Mouse (Mus musculus) hindbrain, embryonic 15.5 days (tissue): ENCODE results near the gene Mast4. TPM values are rescaled to one million over a fixed set of nuclear protein-coding genes. Genes with fewer than 3 reads are reported as not detected.

ENCODE experiments used
- ATAC-seq: fragments of 200-750 bp; cut with Nextera tagmentation; 2 replicates; pipeline ENCODE4 v1.8.0; 2017; ENCODE audit warnings: low read depth, moderate number of reproducible peaks, moderate TSS enrichment; ENCODE audit not compliant: low FRiP score
- H3K27ac ChIP-seq: fragments of 300-500 bp; sonication (generic); replicated peaks from 2 replicates; pipeline ENCODE4 v1.5.1; 2015; ENCODE audit warnings: mild to moderate bottlenecking, inconsistent platforms
- H3K27me3 ChIP-seq: fragments of 300-500 bp; sonication (generic); 2 replicates; pipeline ENCODE4 v1.6.1; 2015; ENCODE audit warnings: control low read depth, inconsistent platforms
- H3K36me3 ChIP-seq: fragments of 300-500 bp; sonication (generic); 2 replicates; pipeline ENCODE4 v1.6.1; 2015; ENCODE audit warnings: control low read depth, inconsistent platforms
- H3K4me1 ChIP-seq: fragments of 300-500 bp; sonication (generic); replicated peaks from 2 replicates; pipeline ENCODE4 v1.6.1; 2015; ENCODE audit warnings: control low read depth, inconsistent platforms
- H3K4me2 ChIP-seq: fragments of 300-500 bp; sonication (generic); 2 replicates; pipeline ENCODE4 v1.6.1; 2015; ENCODE audit warnings: moderate library complexity, mild to moderate bottlenecking, inconsistent platforms
- H3K4me3 ChIP-seq: fragments of 300-500 bp; sonication (generic); 2 replicates; pipeline ENCODE4 v1.5.1; 2015; ENCODE audit warnings: mild to moderate bottlenecking, inconsistent platforms
- H3K9ac ChIP-seq: fragments of 300-500 bp; sonication (generic); 2 replicates; pipeline ENCODE4 v1.6.1; 2015; ENCODE audit warnings: inconsistent platforms
- H3K9me3 ChIP-seq: fragments of 300-500 bp; sonication (generic); 2 replicates; pipeline ENCODE4 v1.6.1; 2016; ENCODE audit warnings: control low read depth, inconsistent platforms
- WGBS: fragments of 180-500 bp; shearing (Covaris S2); methylation state at CpG from one replicate; pipeline ENCODE4 v1.1.7; 2015; 5-methylcytosine and 5-hydroxymethylcytosine counted together
- polyA plus RNA-seq: library from polyadenylated mRNA; unstranded; fragments of >200 nt; fragmentation: Nextera tagmentation; extraction: Ambion mirVana; gene quantifications from 2 replicates; pipeline ENCODE4 v1.2.1, GENCODE M21; 2015

Mast4 gene
- polyA plus RNA-seq, 1 experiment from 2014 or later: 29.1 TPM

DNA sequence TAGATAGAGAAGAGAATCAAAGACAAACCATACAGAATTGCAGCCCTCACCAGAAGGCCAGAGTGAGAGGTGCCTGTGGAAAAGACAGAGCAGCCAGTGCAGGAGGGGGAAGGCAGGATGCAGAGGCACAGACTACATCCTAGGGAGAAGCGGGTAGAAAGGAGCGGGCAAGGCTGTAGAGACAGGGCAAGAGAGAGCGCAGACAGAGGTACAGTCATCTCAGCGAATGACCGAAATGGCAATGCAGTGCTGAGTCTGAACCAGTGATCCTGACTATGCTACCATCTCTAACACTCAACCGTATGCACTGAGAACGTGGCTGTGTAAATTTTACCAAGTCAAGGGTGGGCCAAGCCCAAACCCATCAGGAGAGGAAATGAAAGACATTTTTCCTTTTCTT lies 102.1 kb downstream of the Mast4 start:
- Histone ChIP-seq H3K4me1 (no peaks in the 10 kb centered on the region), H3K27me3 (no peaks in the 10 kb centered on the region), H3K9ac (no peak overlapping the region), H3K27ac (no peak overlapping the region), H3K36me3 (no peaks in the 10 kb centered on the region), H3K4me3 (no peak overlapping the region), H3K9me3 (no peaks in the 10 kb centered on the region), H3K4me2 (no peak overlapping the region)
- no peak for ATAC-seq
- 95% methylated on average over 7 of the region's 7 CpGs for WGBS

DNA sequence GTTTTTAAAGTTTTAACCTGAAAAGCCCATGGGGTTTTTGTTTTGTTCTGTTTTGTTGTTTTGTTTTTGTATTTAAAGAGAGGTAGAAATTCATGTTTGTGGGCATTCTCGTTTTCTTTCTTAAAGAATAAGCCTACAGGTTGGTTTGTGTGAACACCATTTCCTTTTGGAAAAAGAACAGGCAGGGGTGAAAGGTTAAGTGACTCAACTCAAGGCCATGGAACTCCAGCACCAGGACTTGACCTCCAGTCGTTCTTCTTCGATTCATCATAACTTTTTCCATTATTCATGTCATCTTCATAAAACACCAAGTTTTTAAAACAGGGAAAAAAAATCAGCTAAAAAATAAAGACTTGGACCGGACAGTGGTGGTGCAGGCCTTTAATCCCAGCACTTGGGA lies 105.2 kb downstream of the Mast4 start:
- 91% methylated on average over 4 of the region's 4 CpGs for WGBS
- no peak overlapping the region for H3K4me2 ChIP-seq

DNA sequence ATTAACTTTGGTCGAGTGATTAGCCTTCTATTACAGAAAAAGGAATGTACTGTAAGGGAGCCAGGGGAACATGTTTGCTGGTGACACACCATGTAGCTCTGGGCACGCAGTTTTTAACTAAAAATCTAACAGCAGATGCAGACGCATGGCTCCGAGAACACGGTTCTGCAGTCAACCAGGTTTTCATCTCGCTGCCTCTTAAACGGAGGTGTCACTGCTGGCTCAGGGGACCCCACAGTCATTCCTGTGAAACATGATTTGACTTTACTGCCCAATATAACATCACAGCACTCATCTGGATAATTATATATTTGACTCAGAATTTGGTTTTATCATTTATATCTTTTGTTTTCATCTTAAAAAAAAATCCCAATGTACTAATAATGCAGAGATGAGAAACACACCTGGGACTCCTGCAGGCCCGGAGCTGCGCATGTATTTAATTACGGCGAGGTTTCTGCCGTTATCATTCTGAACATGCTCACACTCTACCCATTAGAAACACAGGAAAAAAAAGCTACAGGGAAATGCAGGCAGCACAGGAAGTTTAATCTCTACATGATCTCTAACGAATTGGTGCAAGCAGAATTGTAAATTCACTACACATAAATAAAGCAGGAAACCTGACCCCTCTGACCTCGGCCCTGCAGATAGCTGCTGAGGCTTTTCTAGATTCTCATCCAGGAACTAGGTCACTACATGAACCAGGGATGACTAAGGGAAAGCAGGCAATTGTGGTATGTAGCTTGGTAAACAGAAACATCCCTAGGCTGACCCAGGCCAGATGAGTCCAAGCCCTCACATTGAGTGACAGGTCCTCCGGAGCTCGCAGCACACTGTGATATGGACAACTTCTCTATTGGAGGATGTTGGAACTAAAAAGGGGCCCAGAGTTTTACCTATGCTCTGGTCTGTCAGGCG lies 108.1 kb downstream of the Mast4 start:
- 41% methylated on average over 17 of the region's 17 CpGs for WGBS
- Histone ChIP-seq H3K4me3 (no peak overlapping the region), H3K36me3 (no peaks in the 10 kb centered on the region), H3K4me1 (peaks cover 18% of the 10 kb centered on the region), H3K27me3 (no peaks in the 10 kb centered on the region), H3K9me3 (no peaks in the 10 kb centered on the region), H3K27ac (peak overlapping the region; percentile 31), H3K9ac (no peak overlapping the region), H3K4me2 (peak overlapping the region; percentile 25)
- peak; percentile 59; the same call in 1 of the 2 replicates for ATAC-seq

More for the DNA sequence above, 105.2 kb downstream of the Mast4 start:
- Histone ChIP-seq H3K36me3 (no peaks in the 10 kb centered on the region), H3K9ac (no peak overlapping the region), H3K27ac (no peak overlapping the region), H3K9me3 (no peaks in the 10 kb centered on the region), H3K4me1 (peaks cover 18% of the 10 kb centered on the region), H3K27me3 (no peaks in the 10 kb centered on the region), H3K4me3 (no peak overlapping the region)
- ATAC-seq: no peak

DNA sequence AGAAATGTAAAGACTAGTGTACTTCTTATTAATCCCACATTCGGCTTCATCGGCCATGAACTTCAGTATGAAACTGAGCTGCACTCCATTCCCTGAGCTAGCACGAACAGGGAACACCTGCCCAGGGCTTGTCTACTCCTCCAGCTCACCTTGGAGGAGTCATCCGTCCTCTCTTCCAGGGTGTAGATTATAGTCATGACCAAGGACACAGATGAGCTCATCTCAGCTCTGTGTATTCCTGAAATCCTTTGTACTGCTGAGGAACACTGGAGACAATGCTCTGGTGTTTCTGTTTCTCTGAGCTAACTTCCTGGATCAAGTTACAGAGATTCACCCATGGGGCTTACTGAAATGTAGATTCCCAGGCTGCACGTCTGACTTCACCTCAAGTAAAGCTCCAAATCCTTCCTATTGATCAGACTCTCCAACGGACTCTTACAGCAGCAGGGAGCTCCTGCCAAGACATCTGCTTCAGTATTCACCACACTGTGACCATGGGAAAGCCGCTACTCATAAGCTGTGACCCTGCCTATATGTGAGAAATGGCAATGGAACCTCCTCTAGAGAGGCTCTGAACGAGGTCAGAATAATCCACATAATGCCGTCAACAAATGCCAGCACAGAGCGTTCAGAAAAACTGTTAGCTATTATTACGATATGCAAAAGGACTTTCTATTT lies 108.9 kb downstream of the Mast4 start:
- H3K9me3 ChIP-seq: no peaks in the 10 kb centered on the region
- WGBS: 39% methylated on average over 11 of the region's 11 CpGs
- no peaks in the 10 kb centered on the region for H3K36me3 ChIP-seq
- H3K4me1 ChIP-seq: peaks cover 18% of the 10 kb centered on the region
- no peak overlapping the region for H3K9ac ChIP-seq
- no peaks in the 10 kb centered on the region for H3K27me3 ChIP-seq
- H3K4me2 ChIP-seq: peak overlapping the region; percentile 25
- 0 out of 2 replicates have a peak, but pooled peaks have one; percentile 8 for ATAC-seq
- no peak overlapping the region for H3K4me3 ChIP-seq
- peak overlapping the region; percentile 31 for H3K27ac ChIP-seq

DNA sequence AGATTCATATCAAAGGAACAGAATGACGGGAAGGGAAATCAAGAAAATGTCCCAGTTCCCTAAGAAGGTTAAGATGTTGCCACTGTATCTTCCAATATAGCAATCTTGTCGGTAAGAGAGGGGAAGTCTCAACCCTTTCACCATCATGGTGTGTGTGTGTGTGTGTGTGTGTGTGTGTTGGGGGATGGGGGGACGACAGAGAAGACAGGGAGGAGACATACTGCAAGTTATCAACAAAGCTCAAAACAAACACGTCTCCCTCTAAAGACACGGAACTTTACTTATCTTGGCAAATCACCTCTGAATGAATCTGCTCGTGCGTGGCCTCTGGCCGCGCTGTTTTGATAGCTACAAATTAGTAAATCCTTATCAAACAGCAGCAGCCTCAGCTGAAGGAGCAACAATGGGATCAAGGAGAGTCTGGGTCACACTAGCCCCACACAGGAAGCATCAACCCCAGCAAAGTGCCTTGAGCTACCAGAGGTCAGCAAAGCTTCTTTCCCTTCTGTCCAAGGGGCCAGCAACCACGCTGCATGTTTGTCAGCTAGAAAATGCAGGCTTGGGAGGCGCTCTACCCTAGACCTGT lies 113.7 kb downstream of the Mast4 start:
- ATAC-seq: no peak
- H3K27me3 ChIP-seq: no peaks in the 10 kb centered on the region
- H3K4me3 ChIP-seq: no peak overlapping the region
- H3K4me2 ChIP-seq: no peak overlapping the region
- no peaks in the 10 kb centered on the region for H3K9me3 ChIP-seq
- peaks cover 5% of the 10 kb centered on the region for H3K4me1 ChIP-seq
- H3K27ac ChIP-seq: 0 out of 2 replicates have a peak overlapping the region, but pooled peaks have one; percentile 30
- H3K36me3 ChIP-seq: no peaks in the 10 kb centered on the region
- WGBS: 64% methylated on average over 11 of the region's 11 CpGs
- no peak overlapping the region for H3K9ac ChIP-seq

DNA sequence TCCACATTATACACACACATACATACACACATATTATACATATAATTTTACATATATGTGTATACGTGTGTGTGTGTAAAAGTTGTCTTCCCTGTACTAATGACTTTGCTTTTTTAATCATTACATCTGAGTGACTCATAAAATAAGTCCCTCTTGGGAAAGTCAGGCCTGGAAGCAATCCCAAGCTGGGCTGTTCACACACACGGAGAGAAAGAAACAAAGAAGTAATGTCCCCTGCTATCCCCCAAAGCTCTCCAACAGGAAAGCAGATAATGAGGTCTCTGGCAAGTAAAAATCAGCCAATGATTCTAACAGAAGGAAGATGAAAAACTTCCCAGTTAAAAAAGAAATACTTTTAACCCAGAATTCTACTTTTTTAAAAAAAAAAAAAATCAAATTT lies 114.3 kb downstream of the Mast4 start:
- Histone ChIP-seq H3K36me3 (no peaks in the 10 kb centered on the region), H3K4me2 (no peak overlapping the region), H3K27me3 (no peaks in the 10 kb centered on the region), H3K9ac (no peak overlapping the region), H3K9me3 (no peaks in the 10 kb centered on the region), H3K4me3 (no peak overlapping the region), H3K4me1 (no peaks in the 10 kb centered on the region), H3K27ac (no peak overlapping the region)
- WGBS: 35% methylated on average over 2 of the region's 2 CpGs
- no peak for ATAC-seq

DNA sequence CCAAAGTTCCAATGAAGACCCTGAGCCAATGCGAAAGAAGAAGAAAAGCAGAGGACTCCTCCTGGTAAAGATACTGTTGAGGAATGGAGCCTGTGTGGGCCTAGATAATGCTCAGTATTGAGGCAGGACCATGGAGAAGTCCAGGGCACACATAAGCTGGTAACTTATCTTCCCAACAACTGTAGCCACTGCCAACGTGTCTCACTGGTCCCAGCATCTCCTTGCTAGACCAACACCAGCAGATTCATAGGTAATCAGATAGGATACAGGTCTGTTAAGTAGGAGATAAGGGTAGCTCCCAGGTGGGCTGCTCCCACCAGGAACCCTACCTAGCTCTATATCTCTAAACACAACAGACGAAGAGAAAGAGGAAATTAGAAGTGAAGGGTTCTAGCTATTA lies 116.8 kb downstream of the Mast4 start:
- H3K9me3 ChIP-seq: no peaks in the 10 kb centered on the region
- no peak overlapping the region for H3K4me3 ChIP-seq
- no peak overlapping the region for H3K4me2 ChIP-seq
- no peaks in the 10 kb centered on the region for H3K36me3 ChIP-seq
- H3K27ac ChIP-seq: no peak overlapping the region
- no peaks in the 10 kb centered on the region for H3K4me1 ChIP-seq
- no peak for ATAC-seq
- no peaks in the 10 kb centered on the region for H3K27me3 ChIP-seq
- WGBS: 94% methylated on average over 3 of the region's 3 CpGs
- no peak overlapping the region for H3K9ac ChIP-seq

DNA sequence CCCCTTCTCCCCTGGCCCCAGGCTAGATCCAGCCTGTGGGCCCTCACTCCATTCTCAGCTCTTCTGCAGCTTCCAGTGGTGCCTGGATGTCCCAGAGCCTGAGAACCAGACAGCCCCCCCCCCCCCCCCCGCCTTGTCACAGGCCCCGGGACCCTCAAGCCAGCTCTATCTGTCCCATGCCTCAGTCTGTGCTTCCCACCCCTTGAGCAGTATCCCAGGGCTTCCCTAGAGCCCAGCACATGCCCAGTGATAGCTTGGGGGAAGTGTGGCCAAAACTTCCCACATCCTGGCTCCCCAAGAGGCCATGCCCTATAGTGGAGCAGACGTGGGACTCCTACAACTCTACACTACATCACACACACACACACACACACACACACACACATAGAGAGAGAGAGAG lies 119.8 kb downstream of the Mast4 start:
- H3K9me3 ChIP-seq: no peaks in the 10 kb centered on the region
- H3K4me1 ChIP-seq: no peaks in the 10 kb centered on the region
- no peak for ATAC-seq
- H3K36me3 ChIP-seq: no peaks in the 10 kb centered on the region
- WGBS: 97% methylated on average over 2 of the region's 3 CpGs
- H3K4me3 ChIP-seq: no peak overlapping the region
- H3K27me3 ChIP-seq: no peaks in the 10 kb centered on the region
- no peak overlapping the region for H3K27ac ChIP-seq
- no peak overlapping the region for H3K9ac ChIP-seq
- no peak overlapping the region for H3K4me2 ChIP-seq

DNA sequence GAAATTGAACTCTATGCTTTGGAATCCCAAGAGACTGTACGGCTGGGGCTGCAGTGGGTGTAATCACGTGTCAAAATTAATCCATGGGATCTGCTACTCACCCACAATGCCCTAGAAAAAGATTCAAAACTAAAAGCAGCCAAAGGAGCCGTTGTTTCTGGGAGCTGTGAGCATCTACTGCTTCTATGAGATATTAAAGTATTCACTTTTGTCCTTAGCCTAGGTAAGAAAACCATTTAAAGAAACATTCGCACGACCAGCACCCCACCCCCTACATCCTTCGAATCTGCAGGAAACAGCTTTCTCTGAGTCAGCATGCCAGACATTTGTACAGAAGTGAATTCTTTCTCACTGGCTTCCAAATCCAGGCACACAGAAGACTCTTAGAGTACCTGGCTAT lies 122.3 kb downstream of the Mast4 start:
- no peak for ATAC-seq
- H3K27ac ChIP-seq: no peak overlapping the region
- WGBS: 78% methylated on average over 6 of the region's 6 CpGs
- H3K4me2 ChIP-seq: no peak overlapping the region
- H3K9ac ChIP-seq: no peak overlapping the region
- no peaks in the 10 kb centered on the region for H3K27me3 ChIP-seq
- no peaks in the 10 kb centered on the region for H3K36me3 ChIP-seq
- H3K4me3 ChIP-seq: no peak overlapping the region
- H3K4me1 ChIP-seq: no peaks in the 10 kb centered on the region
- no peaks in the 10 kb centered on the region for H3K9me3 ChIP-seq

DNA sequence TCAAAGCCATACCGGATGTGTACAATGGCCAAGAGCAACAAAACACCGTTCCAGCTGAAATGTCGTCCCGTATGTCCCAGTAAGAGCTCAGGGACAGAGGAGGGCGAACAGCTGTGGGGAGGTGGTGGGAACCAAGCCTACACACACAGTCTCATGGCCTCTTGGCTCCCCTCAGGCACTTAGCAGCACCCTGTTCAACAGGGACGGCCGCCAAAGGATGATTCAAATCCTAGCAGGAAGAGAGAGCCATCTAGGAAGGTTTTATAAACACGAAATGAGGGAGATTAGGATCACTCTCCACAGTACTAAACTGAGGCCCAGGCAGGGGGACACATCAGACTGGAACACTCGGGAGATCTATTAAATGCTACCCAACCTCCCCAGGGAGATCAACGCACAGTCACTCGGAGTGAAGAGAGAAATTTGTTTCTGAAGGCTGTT lies 122.8 kb downstream of the Mast4 start:
- WGBS: 74% methylated on average over 11 of the region's 11 CpGs
- Histone ChIP-seq H3K4me2 (no peak overlapping the region), H3K4me3 (no peak overlapping the region), H3K36me3 (no peaks in the 10 kb centered on the region), H3K27me3 (no peaks in the 10 kb centered on the region), H3K4me1 (no peaks in the 10 kb centered on the region), H3K9ac (no peak overlapping the region), H3K9me3 (no peaks in the 10 kb centered on the region), H3K27ac (no peak overlapping the region)
- ATAC-seq: no peak

DNA sequence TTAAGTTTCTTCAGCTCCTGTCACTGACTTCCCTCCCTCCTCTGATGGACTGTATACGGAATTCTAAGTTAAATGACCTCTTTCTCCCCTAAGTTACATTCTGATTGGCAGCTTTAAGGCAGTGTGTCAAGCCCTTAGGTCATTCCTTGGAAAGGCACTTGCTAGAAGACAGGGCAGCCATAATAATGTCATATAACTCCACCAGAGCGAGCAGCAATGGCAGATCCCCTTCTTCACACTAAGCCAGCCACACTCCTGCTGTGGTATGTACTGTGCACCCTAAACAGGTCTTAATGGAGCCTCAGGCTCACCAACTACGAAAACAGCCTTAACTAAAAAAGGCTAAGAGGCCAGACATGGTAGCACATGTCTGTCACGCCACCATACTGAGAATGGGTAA lies 123.6 kb downstream of the Mast4 start:
- ATAC-seq: no peak
- 93% methylated on average over 4 of the region's 4 CpGs for WGBS

DNA sequence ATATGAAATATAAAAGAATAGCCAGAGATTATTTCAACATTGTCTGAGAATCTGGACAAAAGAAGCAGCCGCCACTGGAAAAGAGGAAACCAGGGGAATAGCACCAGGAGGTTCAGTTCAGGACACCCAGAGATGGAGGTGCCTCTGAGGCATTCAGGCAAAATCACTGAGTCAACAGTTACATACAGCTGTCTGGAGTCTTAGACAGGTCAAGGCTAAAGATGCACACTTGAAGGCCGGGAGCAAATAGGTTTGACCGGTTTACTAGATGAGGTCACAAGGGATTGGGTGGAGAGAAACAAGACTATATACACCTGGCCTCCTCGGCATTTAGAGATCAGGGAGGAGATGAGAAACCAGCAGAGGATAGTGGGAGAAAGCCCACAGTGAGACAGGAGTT lies 127.1 kb downstream of the Mast4 start:
- H3K27ac ChIP-seq: no peak overlapping the region
- H3K9me3 ChIP-seq: no peaks in the 10 kb centered on the region
- ATAC-seq: no peak
- no peaks in the 10 kb centered on the region for H3K36me3 ChIP-seq
- WGBS: 91% methylated on average over 4 of the region's 4 CpGs
- H3K4me2 ChIP-seq: no peak overlapping the region
- H3K4me3 ChIP-seq: no peak overlapping the region
- H3K27me3 ChIP-seq: no peaks in the 10 kb centered on the region
- no peak overlapping the region for H3K9ac ChIP-seq
- no peaks in the 10 kb centered on the region for H3K4me1 ChIP-seq

More for the DNA sequence above, 123.6 kb downstream of the Mast4 start:
- no peak overlapping the region for H3K4me2 ChIP-seq
- no peaks in the 10 kb centered on the region for H3K4me1 ChIP-seq
- H3K27ac ChIP-seq: no peak overlapping the region
- no peaks in the 10 kb centered on the region for H3K36me3 ChIP-seq
- no peaks in the 10 kb centered on the region for H3K9me3 ChIP-seq
- H3K27me3 ChIP-seq: no peaks in the 10 kb centered on the region
- H3K9ac ChIP-seq: no peak overlapping the region
- no peak overlapping the region for H3K4me3 ChIP-seq
